Mouse (Mus musculus) frontal cortex, postnatal 25 days (tissue): ENCODE results near the gene Slc22a14.
"Not testable (repeated sequence)": the region's sequence is repeated elsewhere in the genome, so short reads cannot be mapped to it uniquely, and the experiment has no call there.

Experiments used
- DNase-seq, 2 experiments: peaks; one replicate each; pipeline ENCODE4 v3.0.0; 2022; ENCODE audit warnings: low spot score in 2 of 2

Gene Slc22a14

DNA sequence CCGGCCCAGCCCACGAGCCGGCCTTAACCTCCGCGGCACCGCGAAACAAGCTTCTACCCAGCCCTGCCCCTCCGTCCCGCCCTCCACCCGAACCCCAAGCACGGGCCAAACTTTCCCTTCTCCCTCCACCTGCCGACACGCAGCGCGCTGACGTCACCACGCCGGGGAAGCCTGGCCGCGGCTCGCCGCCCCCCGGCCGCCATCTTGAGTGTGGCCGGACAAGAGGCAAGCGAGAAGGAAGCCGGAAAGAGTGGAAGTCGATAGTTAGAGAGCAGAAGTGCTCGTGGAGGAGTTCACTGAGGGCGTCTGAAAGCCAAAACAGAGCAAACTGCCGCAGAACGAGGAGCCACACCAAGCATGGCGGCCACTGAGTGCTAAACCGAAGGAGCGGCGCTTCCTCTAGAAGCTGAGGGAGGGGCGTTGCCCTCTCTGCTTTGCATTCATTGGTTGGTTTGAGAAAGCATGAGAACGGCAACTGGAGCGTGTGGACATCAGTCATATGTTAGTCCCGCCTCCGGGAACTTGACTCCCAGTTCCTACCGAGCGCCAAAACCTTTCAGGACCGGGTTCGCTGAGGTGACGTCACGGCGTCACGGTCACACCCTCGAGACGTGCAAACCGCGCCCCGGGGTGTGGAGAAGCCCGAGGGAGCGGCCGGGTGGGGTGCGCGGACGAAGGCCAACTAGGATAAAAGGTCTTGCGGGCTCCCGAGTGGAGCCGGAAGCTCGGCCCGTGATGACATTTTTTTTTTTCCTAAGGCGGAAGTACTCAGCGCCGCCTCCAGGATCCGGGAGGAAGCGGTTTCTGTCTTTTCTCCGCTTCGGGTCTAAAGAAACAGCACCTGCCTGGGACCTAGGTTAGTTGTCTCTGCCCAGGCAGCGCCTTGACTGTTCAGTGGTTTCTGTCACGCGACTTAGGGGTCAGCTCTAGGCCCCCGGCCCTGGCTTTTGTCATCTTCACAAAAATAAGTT, 42.8 kb downstream of the Slc22a14 start, which contains the start of gene Oxsr1:
TSS of gene Oxsr1 (minus strand) at position 139 of the 971 bp plus-strand sequence.
- DNase-seq = peak; percentile 98

DNA sequence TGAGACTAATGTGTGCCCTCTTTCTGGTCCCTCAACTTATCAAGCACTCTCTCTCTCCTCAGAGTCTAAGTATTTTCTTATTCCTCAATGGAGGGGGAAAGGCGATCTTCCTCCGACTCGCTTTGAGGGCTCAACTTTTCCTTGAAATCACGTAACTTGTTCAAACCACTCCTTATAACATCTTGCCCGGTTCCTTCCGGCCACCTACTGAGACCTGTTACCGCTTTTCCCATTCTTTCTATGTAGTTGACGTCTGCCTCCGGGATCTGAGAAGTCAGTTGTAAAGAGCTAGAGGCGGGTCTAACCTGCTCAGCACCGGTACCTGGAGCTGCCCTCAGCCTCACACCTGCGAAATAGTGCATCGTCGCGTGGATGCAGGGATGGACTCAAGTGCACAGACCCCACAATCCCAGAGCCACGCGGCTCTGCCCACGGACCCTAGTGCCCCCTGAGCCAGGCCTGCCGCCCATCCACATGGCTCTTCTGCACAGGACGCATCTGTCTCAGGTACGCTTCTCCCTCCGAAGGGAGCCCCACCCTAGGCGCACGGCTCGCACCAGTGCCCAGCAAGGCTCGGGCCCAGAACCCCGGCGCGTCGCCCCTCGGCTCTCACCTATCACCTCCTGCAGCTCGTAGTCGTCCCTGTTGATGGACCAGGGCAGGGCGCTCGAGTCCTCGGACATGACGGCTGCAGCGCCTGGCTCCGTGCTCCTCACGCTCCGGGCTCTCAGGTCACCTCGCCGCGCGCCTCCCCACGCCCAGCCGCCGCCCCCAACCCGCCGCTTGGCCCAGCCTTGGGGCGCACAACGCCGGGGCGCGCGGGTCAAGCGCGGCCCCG, 43.7 kb downstream of the Slc22a14 start:
- DNase-seq = peak in 1 of 2 experiments; percentile 25

DNA sequence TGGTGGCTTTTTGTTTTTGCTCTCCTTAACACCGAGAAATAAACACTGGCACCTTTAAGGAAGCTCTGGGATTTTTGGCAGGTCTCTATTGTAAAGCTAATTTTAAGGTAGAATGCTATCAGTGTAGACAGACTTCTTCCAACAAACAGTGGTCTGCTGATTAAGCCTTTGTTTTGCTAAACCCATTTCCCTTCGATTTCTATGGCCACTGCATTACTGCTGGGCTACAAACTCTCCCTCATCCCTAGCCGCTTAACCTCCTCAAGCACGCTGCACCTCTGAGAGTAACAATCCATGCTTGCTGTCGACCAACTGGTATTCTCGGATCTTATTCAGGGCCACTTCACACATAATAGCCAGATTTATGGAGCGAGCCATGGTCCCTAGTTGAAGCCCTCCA, 44.4 kb downstream of the Slc22a14 start:
- DNase-seq = no peak

DNA sequence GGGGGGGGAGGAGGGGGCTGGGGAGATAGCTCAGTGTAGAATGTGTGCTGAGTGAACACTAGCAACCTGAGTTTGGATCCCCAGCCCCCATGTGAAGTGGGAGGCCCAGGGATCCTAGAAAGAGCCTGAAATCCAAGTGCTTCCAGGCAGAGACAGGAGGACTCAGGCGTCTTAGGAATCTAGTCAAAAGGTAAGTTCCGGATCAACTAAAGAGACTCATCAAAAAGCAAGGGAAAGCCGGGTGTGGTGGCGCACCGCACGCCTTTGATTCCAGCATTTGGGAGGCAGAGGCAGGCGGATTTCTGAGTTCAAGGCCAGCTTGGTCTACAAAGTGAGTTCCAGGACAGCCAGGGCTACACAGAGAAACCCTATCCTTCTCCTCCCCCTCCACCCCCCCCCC, 44.9 kb downstream of the Slc22a14 start:
- no peak for DNase-seq

DNA sequence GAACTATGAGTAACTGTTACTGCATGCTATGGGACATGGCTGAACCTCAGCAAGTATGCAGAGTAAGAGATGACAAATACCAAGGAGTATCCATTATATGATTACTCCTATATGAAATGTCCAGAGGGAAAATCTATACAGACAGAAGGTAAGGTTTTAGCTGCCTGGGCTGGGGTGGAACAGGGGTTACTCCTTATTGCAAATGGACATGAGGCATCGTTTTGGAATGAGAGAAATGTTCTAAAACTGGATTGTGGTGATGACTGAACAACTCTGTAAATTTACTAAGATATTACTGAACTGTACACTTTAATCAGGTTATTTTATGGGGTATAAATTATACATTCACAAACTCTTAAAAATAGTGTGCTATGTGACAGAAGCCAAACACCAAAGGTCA, 46.5 kb downstream of the Slc22a14 start:
- DNase-seq = no peak

DNA sequence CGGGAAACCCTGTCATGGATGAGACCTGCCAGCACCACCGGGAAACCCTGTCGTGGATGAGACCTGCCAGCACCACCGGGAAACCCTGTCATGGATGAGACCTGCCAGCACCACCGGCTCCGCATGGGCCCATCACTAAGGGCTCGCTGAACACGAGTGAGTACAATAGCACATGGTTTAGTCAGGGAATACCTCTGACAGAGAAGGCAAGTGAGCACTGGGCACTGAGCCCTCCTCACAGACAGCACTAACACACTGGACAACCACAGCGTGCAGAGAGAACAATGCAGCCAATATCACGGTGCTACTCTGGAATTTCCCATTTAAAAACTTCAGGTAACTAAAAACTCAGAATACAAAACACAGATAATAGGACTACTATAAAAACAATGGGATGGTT, 52.3 kb downstream of the Slc22a14 start:
- DNase-seq = no peak

DNA sequence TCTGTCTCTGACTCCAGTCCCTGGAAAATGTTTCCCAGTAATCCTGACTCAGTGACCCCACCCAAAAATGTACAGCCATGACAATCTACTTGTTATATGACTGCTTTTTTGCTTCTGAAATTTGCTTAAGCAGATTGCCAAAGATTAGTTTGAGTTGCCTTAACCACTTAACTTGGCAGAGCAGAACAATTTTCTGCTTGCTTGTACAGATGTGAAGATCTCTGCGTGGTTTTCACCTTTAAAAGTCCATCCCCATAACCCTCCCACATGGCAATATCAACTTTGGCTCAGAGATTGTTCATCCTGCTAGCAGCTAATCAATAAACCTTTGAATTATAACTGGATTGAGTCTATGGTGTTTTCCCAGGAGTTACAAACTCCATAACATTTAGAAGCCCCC, 56.3 kb downstream of the Slc22a14 start:
- DNase-seq = no peak

DNA sequence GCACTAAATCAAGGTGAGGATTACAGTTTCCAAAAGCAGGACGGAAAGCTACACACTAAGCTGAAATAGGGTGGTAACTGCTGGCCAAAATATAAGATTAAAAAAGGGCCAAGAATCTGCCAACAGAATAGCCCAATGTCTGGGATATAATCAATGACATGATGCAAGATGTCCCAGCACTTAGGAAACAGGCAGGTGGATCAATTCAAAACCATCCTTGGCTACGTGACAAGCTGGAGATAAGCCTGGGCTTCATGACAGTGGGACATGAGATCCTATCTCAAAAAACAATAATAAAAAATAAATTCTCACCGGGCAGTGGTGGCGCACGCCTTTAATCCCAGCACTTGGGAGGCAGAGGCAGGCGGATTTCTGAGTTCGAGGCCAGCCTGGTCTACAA, 59.5 kb downstream of the Slc22a14 start:
- DNase-seq = no peak

DNA sequence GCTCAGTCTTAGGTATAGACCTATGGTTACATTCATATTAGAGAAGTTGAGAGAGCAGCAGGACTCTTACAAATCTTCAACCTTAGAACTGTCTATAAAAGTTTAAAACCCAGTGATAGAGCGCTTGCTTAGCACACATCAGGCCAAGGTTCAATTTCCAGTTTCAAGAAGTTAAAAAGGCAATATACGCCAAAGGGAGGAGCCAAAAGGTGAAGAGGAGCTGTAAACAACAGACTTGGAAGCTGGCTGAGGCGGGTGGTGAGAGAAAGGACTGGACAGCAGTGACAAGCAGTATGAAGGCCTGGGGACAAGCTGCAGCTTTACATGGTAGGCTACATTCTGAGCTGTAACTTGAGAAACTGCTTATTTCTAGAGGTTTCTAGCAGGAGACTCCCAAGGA, 66.8 kb downstream of the Slc22a14 start:
- DNase-seq = no peak

DNA sequence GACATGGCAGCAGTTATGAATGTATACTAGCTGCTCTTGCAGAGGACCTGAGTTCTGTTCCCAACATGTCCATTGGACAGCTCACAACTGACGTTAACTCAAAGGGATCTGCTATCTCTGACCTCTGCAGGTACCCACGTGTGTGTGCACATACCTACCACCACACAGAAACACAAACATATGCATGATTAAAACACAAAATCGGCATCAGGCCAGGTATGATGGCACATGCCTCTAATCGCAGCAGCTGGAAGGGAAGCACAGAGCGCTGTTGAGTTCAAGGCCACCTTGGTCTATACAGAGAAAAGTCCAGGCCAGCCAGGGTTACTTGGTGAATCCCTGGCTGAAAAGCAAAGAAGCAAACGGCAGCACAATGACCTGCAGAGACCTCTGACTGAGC, 67.7 kb downstream of the Slc22a14 start:
- DNase-seq = no peak

DNA sequence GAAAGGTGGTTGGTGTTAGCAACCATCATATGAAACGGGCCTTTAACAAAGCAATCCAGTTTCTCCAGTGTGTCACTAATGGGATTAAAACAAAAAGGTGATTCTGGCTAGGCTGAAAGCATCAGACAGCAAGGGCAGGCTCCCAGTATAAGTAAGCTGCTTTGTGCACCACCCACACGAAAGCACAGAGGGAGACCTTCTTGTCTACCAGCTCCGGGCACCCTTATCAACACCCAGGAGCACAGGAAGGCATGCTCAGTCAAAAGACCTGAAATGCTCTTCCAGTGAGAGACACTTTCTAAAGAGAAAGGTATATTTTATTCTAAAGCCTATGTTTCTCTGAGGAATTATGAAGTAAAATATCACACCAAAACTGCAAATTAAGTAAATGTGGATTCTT, 74.6 kb downstream of the Slc22a14 start:
- DNase-seq = no peak

DNA sequence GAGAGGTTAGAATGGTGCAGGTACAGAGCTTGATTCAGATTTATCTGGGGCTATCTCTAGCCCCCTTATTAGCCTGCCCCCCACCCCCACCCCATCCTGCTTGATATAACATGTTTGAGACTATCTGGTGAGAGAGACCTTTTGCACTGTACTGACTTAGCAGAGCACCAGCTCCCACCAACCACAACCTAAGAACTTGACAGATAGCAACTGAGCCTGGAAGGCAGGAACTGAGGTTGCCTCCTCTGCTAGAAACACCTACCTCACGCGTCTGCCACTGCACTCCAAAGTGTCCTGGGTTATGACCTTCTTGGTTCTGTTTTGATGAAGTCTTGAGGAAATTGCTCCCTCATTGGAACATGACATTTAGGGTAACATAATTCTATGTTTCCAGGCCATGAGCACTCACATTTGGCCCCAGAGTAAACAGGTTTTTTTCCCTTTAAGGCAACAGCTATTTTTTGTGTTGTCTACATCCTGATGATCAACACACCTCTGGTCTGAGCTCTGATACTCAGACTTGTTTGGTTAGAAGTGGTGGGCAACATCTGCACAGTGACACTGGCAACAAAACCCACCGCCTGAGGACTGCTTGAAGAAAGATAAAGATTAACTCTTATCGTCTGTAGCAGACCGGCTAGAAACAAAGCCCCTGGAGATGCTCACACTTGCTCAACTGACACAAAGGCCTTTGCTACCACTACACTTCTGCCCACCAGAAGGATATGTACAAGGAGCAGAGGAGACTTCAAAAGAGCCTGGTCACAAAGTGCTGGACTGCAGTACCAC, 84.3 kb downstream of the Slc22a14 start:
- DNase-seq = no peak

DNA sequence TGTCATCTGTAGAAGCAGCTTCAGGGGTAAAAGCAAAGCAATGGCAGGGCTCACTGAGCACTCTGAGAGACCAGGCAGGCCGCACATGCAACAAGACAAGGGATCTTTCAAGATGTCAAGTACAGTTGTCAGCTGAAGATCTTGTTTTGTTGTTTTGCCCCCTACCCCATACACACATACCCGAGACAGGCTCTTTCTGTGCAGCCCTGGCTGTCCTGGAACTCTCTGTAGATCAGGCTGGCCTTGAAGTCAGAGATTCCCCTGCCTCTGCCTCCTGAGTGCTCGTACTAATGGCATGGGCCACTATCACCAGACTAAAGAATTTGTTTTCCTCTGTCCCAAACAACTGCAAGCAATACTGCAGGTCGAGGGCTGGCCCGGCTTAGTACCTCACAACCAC, 87.3 kb downstream of the Slc22a14 start:
- no peak for DNase-seq

DNA sequence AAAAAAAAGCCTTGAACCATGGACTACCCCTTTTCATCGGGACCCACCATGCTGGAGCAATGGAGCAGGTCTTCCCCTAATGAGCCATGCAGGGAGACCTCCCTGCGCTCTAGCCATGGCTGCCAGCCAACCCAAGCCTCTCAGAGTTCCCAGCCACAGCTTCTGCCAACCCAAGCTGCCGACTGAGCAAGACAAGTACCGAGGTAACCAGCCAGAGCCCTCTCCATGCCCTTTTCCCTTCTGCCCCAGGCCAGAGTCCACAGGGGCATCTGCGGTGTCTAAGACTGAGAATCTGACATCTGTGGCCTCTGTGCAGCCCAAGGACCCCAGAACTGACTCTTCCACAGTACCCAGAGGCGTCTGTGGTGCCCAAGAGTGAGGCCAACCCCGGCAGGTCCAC, 89.0 kb downstream of the Slc22a14 start:
- no peak for DNase-seq

DNA sequence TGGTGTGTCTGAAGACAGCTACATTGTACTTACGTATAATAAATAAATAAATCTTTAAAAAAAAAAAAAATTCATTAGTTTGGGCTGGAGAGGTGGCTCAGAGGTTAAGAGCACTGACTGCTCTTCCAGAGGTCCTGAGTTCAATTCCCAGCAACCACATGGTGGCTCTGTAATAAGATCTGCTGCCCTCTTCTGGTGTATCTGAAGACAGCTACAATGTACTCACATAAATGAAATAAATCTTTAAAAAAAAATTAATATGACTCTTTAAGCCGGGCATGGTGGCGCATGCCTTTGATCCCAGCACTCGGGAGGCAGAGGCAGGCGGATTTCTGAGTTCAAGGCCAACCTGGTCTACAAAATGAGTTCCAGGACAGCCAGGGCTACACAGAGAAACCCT, 90.5 kb downstream of the Slc22a14 start:
- not testable (repeated sequence) for DNase-seq

DNA sequence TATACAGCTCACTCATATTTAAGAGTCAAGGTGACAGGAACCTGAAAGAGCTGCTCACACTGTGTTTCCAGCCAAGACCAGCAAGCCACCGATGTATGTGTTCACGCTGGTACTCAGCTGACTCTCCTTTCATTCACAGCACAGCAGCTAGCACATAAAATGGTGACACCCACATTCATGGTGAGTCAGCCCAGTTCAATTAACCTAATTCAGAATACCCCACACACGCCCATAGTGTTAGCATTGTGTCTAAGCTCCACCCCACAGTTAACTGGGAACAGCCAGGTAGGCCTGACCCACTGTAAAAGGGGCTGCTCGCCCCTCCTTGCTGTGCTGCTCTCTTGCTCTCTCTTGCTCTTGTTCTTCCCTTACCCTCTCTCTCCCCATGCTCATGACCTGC, 93.9 kb downstream of the Slc22a14 start:
- DNase-seq = no peak

DNA sequence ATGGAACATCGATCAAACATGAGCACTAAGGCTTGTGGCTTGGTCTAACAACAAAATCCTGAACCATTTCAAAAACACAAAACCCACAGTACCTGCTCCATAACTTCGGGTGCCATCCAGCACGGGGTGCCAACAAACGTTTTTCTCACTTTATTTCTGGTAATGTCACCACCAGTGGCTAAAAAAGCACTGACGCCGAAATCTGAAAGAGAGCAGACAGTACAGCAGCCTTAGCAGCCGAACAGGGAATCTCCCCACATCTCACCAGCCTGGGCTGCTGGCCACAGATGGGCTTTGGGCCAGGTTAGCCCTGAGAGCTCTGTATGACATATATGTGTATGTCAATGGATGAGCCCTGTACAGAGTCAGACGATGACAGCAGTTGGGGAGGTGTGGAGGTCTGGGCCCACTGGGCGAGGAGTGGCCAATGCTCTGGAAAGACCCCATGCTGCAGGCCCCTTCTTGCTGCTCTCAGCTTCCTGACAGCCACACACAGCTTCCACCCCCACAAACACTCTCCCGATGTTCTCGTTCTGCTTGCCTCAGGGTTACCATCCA, 96.7 kb downstream of the Slc22a14 start:
- DNase-seq = no peak

DNA sequence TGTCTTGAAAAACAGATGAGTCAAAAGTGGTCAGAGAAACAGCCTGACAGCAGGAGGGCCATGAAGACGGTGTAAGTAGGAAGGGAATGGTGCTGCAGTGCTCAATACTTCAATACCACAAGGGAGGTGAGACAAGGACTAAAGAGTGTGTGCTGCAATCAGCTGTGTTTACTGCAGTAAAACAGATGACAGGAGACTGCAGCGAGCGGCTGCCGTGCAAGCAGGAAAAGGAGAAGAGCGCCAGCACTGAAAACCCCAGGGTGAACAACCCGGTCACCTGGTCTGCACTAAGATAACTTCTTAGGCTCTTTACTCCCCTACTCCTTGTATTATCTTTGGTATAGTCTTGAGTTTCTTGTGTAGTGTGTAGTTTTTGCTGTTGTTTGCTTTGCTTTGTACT, 97.2 kb downstream of the Slc22a14 start:
- no peak for DNase-seq

DNA sequence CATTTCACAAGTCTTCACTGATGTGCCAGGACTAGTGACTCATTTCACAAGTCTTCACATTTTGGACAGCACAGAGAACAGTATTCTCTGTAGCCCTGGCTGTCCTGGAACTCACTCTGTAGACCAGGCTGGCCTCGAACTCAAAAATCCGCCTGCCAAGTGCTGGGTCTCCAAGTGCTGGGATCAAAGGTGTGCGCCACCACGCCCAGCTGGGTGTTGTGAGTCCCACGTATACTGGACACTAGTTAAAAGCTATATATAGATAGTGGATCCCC, 99.3 kb downstream of the Slc22a14 start:
- not testable (repeated sequence) for DNase-seq

DNA sequence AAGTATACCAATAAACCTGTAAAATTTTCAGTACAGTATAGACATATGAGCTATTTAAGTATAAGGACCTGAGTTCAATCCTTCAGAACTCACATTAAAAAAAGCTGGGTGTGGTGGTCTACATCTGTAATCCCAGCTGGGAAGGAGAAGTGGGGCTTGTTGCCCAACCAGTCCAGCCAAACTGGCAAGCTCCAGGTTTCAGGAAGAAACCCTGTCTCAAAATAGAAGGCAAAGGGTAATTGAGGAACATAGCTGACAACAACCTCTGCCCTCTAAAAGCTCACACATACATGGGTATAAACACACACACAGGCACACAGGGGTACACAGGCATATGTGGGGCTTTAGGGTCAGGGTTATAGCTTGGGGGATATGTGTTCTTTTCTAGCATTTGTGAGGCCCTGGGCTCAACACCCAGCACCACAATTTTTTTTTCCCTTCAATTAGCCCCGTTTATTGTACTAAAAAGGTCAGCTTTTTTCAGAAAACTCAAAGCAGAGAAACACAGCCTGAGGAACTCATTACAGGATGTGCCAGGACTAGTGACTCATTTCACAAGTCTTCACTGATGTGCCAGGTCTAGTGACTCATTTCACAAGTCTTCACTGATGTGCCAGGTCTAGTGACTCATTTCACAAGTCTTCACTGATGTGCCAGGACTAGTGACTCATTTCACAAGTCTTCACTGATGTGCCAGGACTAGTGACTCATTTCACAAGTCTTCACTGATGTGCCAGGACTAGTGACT, 99.8 kb downstream of the Slc22a14 start:
- not testable (repeated sequence) for DNase-seq

DNA sequence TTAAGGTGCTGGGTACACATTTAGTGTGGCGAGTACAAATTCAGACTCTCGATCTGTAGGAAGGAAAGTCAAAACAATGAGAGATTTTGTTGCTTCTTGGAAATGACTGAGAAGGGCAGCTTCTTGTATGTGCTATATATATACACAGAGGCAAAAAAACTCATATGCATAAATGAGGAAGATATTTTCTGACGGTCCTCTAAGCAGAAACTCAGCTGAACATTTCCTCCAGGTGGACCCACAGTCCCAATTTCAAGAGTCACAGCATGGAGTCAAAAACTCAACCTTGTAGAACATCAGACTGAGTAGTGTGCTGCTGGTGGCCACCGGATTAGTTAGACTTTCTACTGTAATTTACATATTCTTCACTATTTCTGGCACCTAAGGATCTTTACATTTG, 102.3 kb downstream of the Slc22a14 start:
- DNase-seq = no peak
